Mouse (Mus musculus): ENCODE results near the gene Cfap73.

DNA sequence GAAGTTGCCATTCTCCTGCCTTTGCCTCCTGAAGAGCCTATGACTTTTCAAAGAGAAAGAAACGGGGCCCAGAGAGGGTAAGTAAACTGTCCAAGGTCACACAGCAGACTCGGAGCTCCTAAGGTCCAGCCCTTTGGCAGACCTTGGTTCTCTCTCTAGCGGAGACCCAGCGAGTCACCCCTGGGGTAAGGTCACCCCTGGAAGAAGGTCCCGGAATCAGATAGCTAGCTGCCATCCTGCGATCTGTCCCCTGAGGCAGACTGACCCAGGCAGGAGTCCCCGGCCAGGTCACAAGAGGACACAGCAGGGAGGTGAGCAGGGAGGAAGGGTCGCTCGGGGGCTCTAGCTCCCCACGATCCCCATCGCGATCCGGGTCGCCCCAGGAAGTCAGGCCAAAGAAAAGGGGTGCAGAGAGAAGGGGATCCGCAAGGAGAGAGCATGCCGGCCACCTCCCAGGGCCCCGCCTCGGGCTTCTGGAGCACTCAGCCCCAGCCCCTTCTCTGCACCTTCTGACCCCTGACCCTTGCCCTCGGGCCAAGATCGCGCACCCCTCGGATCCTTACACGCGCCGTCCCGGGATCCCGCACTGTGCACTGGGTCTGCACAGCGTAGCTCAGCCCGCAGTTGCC is 46.0 kb downstream of the Cfap73 start:
- TF ChIP-seq POLR2A (IDR thresholded peaks at IDR 0.05; ENCODE audit: low read depth, low read length) (no peak), CTCF (IDR thresholded peaks at IDR 0.05; ENCODE audit: extremely low read depth, insufficient read depth, insufficient read length, insufficient replicate concordance) (no peak)
